Mouse (Mus musculus) myocyte (in vitro differentiated cells): Measurements from ENCODE around the gene Lilrb4a. TPM values are rescaled to one million over a fixed set of nuclear protein-coding genes. Genes with fewer than 3 reads are reported as not detected.
"Not testable (repeated sequence)": the region's sequence is repeated elsewhere in the genome, so short reads cannot be mapped to it uniquely, and the experiment has no call there.

Experiments used
- H3K27me3 ChIP-seq: one replicate; pipeline ENCODE4 v1.6.1; 2011; ENCODE audit not compliant: control insufficient read depth, insufficient read depth, insufficient read length
- H3K36me3 ChIP-seq: one replicate; pipeline ENCODE4 v1.6.1; 2011; ENCODE audit not compliant: control insufficient read depth, insufficient read depth
- H3K4me2 ChIP-seq: one replicate; pipeline ENCODE4 v1.6.1; 2011; ENCODE audit warnings: low read depth, control low read depth
- H3K4me3 ChIP-seq: one replicate; pipeline ENCODE4 v1.5.1; 2011; ENCODE audit warnings: mild to moderate bottlenecking, control low read depth, moderate library complexity
- H3K79me2 ChIP-seq: one replicate; pipeline ENCODE4 v1.6.1; 2011; ENCODE audit not compliant: control insufficient read depth, insufficient read depth
- H3ac ChIP-seq: one replicate; pipeline ENCODE4 v1.6.1; 2011; ENCODE audit not compliant: control insufficient read depth, insufficient read length
- CEBPB ChIP-seq: IDR thresholded peaks from 2 replicates; pipeline ENCODE4 v1.6.1; 2011; ENCODE audit warnings: mild to moderate bottlenecking, moderate library complexity; ENCODE audit not compliant: poor library complexity, insufficient read depth, severe bottlenecking
- E2F4 ChIP-seq: IDR thresholded peaks from one replicate; pipeline ENCODE4 v1.6.1; 2011; ENCODE audit warnings: mild to moderate bottlenecking, control low read depth, moderate library complexity; ENCODE audit not compliant: insufficient read depth
- MAX ChIP-seq: IDR thresholded peaks from one replicate; pipeline ENCODE4 v1.6.1; 2011; ENCODE audit warnings: low read depth, mild to moderate bottlenecking, control low read depth
- MYOD1 ChIP-seq, 3 experiments: IDR thresholded peaks; one replicate each; pipeline ENCODE4 v1.6.1; 2011; ENCODE audit warnings: control low read depth in 2 of 3, low read depth in 2 of 3, mild to moderate bottlenecking in 2 of 3, moderate library complexity in 1 of 3; ENCODE audit not compliant: insufficient read length in 2 of 3, control insufficient read depth in 1 of 3
- MYOG ChIP-seq, 3 experiments: IDR thresholded peaks; one replicate each; pipeline ENCODE4 v1.6.1; 2011; ENCODE audit warnings: control low read depth in 2 of 3, low read depth in 2 of 3, mild to moderate bottlenecking in 2 of 3; ENCODE audit not compliant: insufficient read length in 2 of 3, control insufficient read depth in 1 of 3, insufficient read depth in 1 of 3
- POLR2AphosphoS2 ChIP-seq: IDR thresholded peaks from one replicate; pipeline ENCODE4 v1.6.1; 2011; ENCODE audit warnings: low read depth, control low read depth; ENCODE audit not compliant: insufficient read length
- REST ChIP-seq: IDR thresholded peaks from one replicate; pipeline ENCODE4 v1.6.1; 2011; ENCODE audit warnings: mild to moderate bottlenecking, control low read depth, moderate library complexity; ENCODE audit not compliant: insufficient read depth, insufficient read length
- SRF ChIP-seq: IDR thresholded peaks from one replicate; pipeline ENCODE4 v1.6.1; 2011; ENCODE audit warnings: low read depth; ENCODE audit not compliant: control insufficient read depth, insufficient read length
- TCF12 ChIP-seq: IDR thresholded peaks from one replicate; pipeline ENCODE4 v1.6.1; 2011; ENCODE audit warnings: mild to moderate bottlenecking, control low read depth; ENCODE audit not compliant: poor library complexity, insufficient read depth, severe bottlenecking
- TCF3 ChIP-seq: IDR thresholded peaks from one replicate; pipeline ENCODE4 v1.6.1; 2011; ENCODE audit warnings: low read depth, control low read depth; ENCODE audit not compliant: insufficient read length
- USF1 ChIP-seq: IDR thresholded peaks from one replicate; pipeline ENCODE4 v1.6.1; 2011; ENCODE audit warnings: low read depth, mild to moderate bottlenecking, control low read depth, moderate library complexity
- polyA plus RNA-seq: library from polyadenylated mRNA; unstranded; fragments of >200 nt; fragmentation: generic; extraction: Trizol; gene quantifications from one replicate; pipeline ENCODE4 v1.2.1, GENCODE M21; 2012; ENCODE audit warnings: missing spikeins

The Lilrb4a gene
- not detected for polyA plus RNA-seq

DNA sequence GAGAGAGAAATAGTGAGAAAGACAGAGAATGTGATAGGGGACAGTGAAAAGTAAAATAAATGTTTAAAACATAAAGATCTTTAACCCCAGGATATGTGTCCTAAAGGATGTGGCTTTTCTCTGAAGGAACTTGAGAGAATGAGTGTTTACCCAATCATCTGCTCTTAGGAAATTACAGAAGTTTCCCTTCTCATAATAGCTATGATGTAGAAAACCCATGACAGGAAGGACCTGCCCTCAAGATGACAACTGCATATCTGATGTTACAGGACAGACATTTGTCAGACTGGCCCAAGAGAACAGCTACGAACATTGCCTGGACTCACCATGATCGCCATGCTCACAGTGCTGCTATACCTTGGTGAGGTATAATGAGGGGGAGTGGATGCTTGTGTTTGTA lies at the start of gene Lilrb4a:
Lilrb4a (plus strand) TSS at position 266 of the 400 bp plus-strand sequence.
- H3K4me3 ChIP-seq, H3K79me2 ChIP-seq, H3K4me2 ChIP-seq, H3K27me3 ChIP-seq, H3ac ChIP-seq, H3K36me3 ChIP-seq: not testable (repeated sequence)

DNA sequence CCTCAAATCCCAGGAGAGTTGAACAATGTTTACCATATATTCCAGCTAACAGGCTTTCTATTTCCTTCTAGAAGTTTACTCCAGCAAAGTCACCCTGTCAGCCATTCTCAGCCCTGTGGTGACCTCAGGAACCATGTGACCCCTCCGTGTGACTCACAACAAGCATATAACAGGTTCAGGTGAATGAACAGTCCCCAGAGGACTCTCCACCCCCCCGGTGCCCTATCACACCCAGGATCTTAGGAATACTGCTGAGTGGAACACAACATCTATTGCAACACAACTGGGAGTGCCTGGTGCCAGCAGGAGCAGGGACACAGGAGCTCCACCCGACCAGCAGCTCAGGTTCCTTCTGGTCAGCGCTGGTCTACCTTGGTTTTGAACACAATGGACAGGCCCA lies 39.1 kb upstream of the Lilrb4a start:
- no peaks in the 10 kb centered on the region for H3K36me3 ChIP-seq
- H3ac ChIP-seq = no peak overlapping the region
- H3K4me3 ChIP-seq = no peak overlapping the region
- no peaks in the 10 kb centered on the region for H3K27me3 ChIP-seq
- H3K4me2 ChIP-seq = no peak overlapping the region
- no peak for TF ChIP-seq MYOD1 (IDR thresholded peaks at IDR 0.05; ENCODE audit: control insufficient read depth in 1 of 3, insufficient read length in 2 of 3, low read depth in 2 of 3)
- TF ChIP-seq MYOG (IDR thresholded peaks at IDR 0.05; ENCODE audit: control insufficient read depth in 1 of 3, insufficient read depth in 1 of 3, insufficient read length in 2 of 3, low read depth in 2 of 3) = no peak
- no peak for TF ChIP-seq E2F4
- no peaks in the 10 kb centered on the region for H3K79me2 ChIP-seq

DNA sequence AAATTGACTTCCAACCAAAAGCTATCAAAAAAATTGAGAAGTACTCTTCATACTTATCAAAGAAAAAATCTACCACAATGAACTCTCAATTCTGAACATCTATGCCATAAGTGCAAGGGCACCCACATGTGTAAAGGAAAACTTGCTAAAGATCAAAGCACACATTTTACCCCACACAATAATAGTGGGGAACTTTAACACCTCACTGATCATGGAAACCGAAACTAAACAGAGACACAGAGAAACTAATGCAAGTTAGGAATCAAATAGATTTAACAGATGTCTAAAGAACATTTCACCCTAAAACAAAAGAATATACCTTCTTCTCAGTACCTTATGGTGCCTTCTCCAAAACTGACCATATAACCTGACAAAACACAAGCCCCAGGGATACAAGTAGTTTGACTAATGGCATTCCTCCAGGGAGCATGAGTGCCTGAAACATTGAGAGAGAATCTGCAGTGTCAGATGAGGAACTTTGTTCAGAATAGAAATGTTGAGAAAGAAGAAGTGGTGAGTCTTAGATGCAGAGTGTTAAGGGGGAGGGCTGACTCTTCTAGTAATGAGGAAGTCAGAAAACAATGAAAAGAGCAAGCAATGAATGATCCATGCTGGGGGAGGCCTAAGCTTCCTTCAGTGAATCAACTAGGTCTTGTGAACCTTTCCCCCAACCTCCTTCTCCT lies 37.0 kb upstream of the Lilrb4a start:
- TF ChIP-seq TCF12 (no peak), POLR2AphosphoS2 (no peak), REST (no peak), SRF (no peak), MYOG (IDR thresholded peaks at IDR 0.05; ENCODE audit: control insufficient read depth in 1 of 3, insufficient read depth in 1 of 3, insufficient read length in 2 of 3, low read depth in 2 of 3) (no peak), CEBPB (no peak), USF1 (no peak), MAX (no peak), E2F4 (no peak), MYOD1 (IDR thresholded peaks at IDR 0.05; ENCODE audit: control insufficient read depth in 1 of 3, insufficient read length in 2 of 3, low read depth in 2 of 3) (no peak)
- H3K27me3 ChIP-seq = no peaks in the 10 kb centered on the region

DNA sequence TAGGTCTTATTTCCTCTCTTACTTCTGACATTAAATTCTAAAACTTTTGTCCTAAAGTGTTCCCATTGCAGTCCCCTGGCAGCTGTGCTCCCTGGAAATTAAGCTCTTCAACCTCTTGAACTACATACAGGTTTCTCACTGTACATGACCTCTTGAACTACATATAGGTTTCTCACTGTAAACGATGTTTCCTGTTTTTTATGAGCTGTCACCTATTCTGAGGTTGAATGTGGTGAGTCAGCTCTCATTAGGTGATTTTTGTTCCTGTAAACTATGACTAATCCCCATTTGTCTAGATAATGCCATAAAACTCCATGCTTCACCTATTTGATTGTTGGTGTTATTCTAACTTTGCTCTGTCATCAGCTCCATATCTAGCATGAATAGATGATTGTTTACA lies 36.4 kb upstream of the Lilrb4a start:
- no peak overlapping the region for H3ac ChIP-seq
- no peak for TF ChIP-seq TCF12
- TF ChIP-seq REST = no peak
- no peak for TF ChIP-seq CEBPB
- TF ChIP-seq E2F4 = no peak
- TF ChIP-seq MAX = no peak
- TF ChIP-seq POLR2AphosphoS2 = no peak
- no peak for TF ChIP-seq SRF
- no peak for TF ChIP-seq TCF3
- TF ChIP-seq MYOG (IDR thresholded peaks at IDR 0.05; ENCODE audit: control insufficient read depth in 1 of 3, insufficient read depth in 1 of 3, insufficient read length in 2 of 3, low read depth in 2 of 3) = no peak
- TF ChIP-seq USF1 = no peak
- no peaks in the 10 kb centered on the region for H3K79me2 ChIP-seq
- no peak overlapping the region for H3K4me2 ChIP-seq
- no peak overlapping the region for H3K4me3 ChIP-seq
- no peaks in the 10 kb centered on the region for H3K36me3 ChIP-seq
- H3K27me3 ChIP-seq = no peaks in the 10 kb centered on the region

More for the DNA sequence above, 37.0 kb upstream of the Lilrb4a start:
- Histone ChIP-seq H3ac (no peak overlapping the region), H3K36me3 (no peaks in the 10 kb centered on the region), H3K79me2 (no peaks in the 10 kb centered on the region), H3K4me3 (no peak overlapping the region), H3K4me2 (no peak overlapping the region)

DNA sequence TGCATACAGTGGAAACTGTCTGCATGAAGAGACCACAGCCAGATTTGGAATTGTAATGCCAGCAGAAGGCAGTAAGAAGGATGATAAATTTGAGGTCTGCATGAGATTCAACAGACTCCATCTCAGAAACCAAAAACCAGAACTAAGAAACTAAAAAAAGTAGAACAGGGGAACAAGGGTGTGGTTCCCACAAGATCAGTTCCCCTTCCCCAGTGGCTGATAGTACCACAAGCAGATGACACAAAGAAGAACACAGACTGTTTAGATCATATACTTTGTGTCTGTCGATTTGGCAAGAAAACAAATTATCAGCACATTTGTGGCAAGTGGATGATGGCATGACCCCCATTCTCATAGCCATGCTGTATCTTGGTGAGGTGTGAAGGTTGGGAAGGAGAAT lies 35.0 kb upstream of the Lilrb4a start:
- Histone ChIP-seq H3K4me2 (no peak overlapping the region), H3K27me3 (no peaks in the 10 kb centered on the region), H3K79me2 (no peaks in the 10 kb centered on the region), H3K4me3 (no peak overlapping the region), H3ac (no peak overlapping the region), H3K36me3 (no peaks in the 10 kb centered on the region)
- no peak for TF ChIP-seq E2F4
- no peak for TF ChIP-seq USF1
- TF ChIP-seq MAX = no peak
- TF ChIP-seq MYOG (IDR thresholded peaks at IDR 0.05; ENCODE audit: control insufficient read depth in 1 of 3, insufficient read depth in 1 of 3, insufficient read length in 2 of 3, low read depth in 2 of 3) = no peak
